Mouse (Mus musculus) macrophage (primary cell): ENCODE measurements around the gene Tha1. TPM values are rescaled to one million over a fixed set of nuclear protein-coding genes. Genes with fewer than 3 reads are reported as not detected.
A peak's percentile ranks its signal among the peaks of the same experiment; 100 is the strongest.
"Not testable (repeated sequence)": the region's sequence is repeated elsewhere in the genome, so short reads cannot be mapped to it uniquely, and the experiment has no call there.

Source experiments
- H3K27ac ChIP-seq: fragments of 350-480 bp; formaldehyde crosslinking; 2 replicates; pipeline ENCODE4 v1.9.0; 2021
- H3K36me3 ChIP-seq: fragments of 350-480 bp; formaldehyde crosslinking; 2 replicates; pipeline ENCODE4 v1.9.0; 2021; ENCODE audit errors: inconsistent target
- H3K4me3 ChIP-seq: fragments of 350-480 bp; formaldehyde crosslinking; 2 replicates; pipeline ENCODE4 v1.9.0; 2021; ENCODE audit errors: inconsistent target
- H3K79me2 ChIP-seq: fragments of 350-480 bp; formaldehyde crosslinking; 2 replicates; pipeline ENCODE4 v1.9.0; 2021; ENCODE audit errors: inconsistent target
- WGBS: methylation state at CpG from one replicate; pipeline ENCODE4 v1.1.7; 2026; ENCODE audit warnings: inconsistent platforms; ENCODE audit not compliant: missing documents; 5-methylcytosine and 5-hydroxymethylcytosine counted together
- polyA plus RNA-seq: library from polyadenylated mRNA; stranded (reverse); fragments of 250-400 nt; gene quantifications from 3 replicates; pipeline ENCODE4 v1.2.4, GENCODE M21; 2018; ENCODE audit warnings: inconsistent platforms

Tha1 gene
- polyA plus RNA-seq, 1 experiment from 2014 or later = 3.0 TPM

DNA sequence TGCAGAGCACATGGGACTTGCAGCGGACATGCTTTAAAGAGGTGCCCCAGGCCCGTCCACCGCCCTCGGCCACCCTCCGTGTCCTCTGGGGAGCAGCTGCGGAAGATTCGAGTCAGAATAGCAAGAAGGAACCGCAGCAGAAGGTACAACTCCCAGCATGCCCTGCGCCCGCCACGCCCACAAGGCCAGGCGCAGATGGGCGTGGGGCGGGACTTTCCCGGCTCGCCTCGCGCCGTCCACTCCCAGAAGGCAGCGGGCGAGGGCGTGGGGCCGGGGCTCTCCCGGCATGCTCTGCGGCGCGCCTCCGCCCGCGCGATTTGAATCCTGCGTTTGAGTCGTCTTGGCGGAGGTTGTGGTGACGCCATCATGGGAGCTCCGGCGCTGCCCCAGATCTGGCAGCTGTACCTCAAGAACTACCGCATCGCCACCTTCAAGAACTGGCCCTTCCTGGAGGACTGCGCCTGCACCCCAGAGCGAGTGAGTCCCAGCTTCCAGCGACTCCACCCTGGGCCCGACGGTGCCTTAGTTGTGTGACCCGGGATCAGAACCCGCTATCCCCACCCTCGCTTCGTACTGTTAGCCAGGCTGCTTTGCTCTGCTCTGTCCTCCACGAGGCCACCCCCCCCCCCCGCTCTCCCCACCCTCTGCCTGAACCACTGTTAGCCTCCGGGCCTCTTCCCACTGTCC, 24.2 kb downstream of the Tha1 start, which contains the start of gene Birc5:
Gene Birc5 (plus strand): TSS at position 267 of the 687 bp plus-strand sequence.
- Histone ChIP-seq H3K36me3 (no peaks in the 10 kb centered on the region), H3K4me3 (peak within 1 kb of the TSS; percentile 88), H3K79me2 (peaks cover 50% of the 10 kb centered on the region), H3K27ac (peak within 1 kb of the TSS; percentile 94)
- WGBS = 2% methylated on average over 41 of the region's 51 CpGs

DNA sequence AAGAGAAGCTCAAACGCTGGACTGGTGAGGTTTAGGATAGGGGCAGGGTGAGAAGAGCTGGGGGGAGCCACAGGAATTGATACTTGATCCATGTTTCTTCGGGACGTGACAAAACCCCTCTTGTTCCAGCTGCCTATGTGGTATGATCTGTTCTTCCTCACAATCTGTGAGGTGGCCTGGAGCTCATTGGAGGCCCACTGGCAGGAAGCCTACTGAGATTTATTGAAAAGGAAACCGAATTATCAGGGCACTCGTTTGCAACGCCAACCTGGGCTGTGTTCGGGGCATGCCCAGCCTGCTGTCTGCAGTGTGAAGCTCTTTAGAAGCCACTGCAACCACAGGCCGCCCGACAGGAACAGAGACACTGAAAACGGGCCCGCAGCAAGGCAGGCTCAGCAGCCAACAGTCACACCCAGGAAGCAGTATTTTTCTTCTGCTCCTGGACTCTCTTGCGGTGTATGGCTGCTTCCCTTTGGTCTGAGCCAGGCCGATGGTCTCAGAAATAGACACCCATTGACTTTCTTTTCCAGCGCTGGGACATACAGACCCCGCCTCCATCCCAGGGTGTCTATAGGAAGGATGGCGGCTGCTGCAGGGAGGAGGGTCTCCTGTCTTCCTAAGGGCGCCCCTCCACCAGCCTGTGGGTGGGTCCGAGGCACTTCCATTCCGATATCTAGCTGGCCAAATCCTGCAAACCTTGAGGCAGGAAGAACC, 24.9 kb downstream of the Tha1 start:
- Histone ChIP-seq H3K79me2 (peaks cover 43% of the 10 kb centered on the region), H3K36me3 (no peaks in the 10 kb centered on the region), H3K4me3 (peak overlapping the region; percentile 88), H3K27ac (peak overlapping the region; percentile 94)
- 3% methylated on average over 19 of the region's 19 CpGs for WGBS

DNA sequence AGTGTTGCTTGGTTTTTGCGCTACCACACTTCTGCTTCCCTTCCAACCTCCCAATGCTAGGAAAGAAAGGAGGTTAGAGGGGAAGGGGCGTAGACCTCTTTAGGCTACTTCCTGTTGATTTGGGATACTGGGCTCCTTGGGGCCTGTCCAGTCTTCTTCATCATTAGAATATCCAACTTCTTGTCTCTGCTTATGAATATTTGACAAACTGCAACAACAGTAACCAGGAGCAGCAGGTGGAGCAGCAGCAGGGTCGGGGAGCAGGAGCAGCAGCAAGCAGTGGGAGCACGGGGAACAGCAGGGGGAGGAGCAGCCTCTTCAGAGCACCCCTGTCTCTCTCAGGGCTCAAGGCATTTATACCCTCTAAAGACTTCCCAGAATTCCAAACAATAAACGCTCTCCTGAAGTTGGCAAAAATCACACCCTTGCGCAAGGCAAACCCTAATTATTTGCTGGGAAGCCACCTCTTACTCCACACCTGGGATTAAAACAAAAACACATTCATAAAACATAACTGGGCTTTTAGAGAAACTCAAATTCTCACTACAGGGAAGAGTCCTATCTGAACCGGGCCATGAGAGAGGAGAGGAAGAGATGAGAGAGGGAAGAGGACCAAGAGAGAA, 25.6 kb downstream of the Tha1 start:
- Histone ChIP-seq H3K36me3 (no peaks in the 10 kb centered on the region), H3K79me2 (peaks cover 36% of the 10 kb centered on the region), H3K27ac (peak overlapping the region; percentile 94), H3K4me3 (peak overlapping the region; percentile 88)
- 55% methylated on average over 6 of the region's 7 CpGs for WGBS

DNA sequence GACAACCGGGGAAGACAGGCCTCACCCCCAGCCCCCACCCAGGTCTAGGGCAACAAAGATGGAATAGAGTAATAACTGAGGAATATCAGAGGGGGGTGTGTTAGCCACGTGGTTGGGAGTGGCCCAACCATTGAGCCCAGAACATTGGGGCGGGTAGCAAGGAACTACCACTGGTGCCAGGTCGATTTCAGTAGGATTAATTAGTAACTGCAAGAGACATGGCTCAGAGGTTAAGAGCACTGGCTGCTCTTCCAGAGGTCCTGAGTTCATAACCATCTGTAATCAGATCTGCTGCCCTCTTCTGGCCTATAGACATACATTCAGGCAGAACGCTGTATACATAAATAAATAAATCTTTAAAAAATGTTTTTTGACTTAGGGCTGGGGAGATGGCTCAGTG, 26.6 kb downstream of the Tha1 start:
- Histone ChIP-seq H3K27ac (peak overlapping the region; percentile 94), H3K79me2 (peaks cover 25% of the 10 kb centered on the region), H3K36me3 (no peaks in the 10 kb centered on the region), H3K4me3 (no peak overlapping the region)
- 58% methylated on average over 5 of the region's 5 CpGs for WGBS

DNA sequence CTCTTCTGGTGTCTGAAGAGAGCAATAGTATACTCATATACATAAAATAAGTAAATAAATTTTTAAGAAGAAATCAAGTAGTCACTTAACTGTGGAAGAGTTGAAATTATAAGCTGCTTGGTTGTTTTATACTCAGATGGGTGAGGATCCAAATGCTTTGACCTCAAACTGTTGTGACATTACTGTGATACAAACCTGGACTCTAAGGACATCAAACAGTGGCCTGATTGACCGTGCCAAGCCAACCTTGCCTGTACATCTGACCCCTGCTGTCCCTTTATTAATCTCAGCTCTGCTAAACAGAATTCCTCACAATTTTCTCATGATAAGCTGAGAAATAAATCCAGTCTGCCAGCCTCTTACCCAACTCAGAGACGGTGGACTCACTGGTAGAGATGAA, 27.6 kb downstream of the Tha1 start:
- Histone ChIP-seq H3K4me3 (no peak overlapping the region), H3K36me3 (no peaks in the 10 kb centered on the region), H3K79me2 (peaks cover 15% of the 10 kb centered on the region), H3K27ac (no peak overlapping the region)
- WGBS = 89% methylated on average over 2 of the region's 2 CpGs

DNA sequence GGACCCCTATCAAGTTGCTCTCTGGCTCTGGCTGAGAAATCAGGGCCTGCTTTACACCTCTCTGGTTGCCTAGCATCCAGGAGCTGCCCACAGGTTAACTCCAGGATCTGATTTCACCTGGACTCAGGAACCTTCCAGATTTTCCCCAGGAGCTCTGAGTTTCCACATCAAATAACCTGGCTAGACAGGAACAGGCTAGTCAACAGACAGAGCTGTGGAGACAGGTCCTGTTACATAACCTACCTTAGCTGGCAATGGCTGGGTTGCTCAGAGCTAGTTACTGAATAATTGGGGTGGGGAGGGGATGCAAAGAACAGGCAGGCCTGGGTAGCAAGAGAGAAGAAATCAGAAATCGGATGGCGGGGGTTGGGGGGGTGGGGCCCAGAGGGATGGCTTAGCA, 28.3 kb downstream of the Tha1 start:
- Histone ChIP-seq H3K79me2 (peaks cover 9% of the 10 kb centered on the region), H3K4me3 (no peak overlapping the region), H3K36me3 (no peaks in the 10 kb centered on the region), H3K27ac (no peak overlapping the region)
- WGBS = 93% methylated on average over 2 of the region's 2 CpGs

DNA sequence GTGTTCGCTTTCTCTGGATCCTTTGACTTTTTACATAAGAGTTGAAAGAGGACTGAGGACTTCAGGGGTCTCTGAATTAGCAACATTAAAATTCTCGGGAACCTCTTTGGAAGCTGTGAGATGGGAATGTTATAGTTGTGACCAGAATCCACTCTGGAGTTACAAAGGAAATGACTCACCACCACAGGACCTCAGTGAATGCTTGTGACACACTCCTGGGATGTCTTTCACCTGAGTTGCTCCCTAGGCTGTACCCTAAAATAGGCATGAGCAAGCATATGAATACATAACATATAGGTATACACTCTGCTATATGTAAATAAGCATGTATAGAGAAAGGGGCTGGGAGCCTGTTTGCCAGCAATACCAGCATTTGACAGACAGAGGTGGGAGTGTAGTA, 29.8 kb downstream of the Tha1 start:
- Histone ChIP-seq H3K4me3 (no peak overlapping the region), H3K79me2 (no peaks in the 10 kb centered on the region), H3K27ac (no peak overlapping the region), H3K36me3 (no peaks in the 10 kb centered on the region)
- WGBS = 94% methylated on average over 2 of the region's 2 CpGs

GRCm38 (mm10) chr11:117840910-117841309, 32.4 kb downstream of the Tha1 start:
- no peaks in the 10 kb centered on the region for H3K79me2 ChIP-seq
- 67% methylated on average over 1 of the region's 1 CpGs for WGBS
- H3K36me3 ChIP-seq = no peaks in the 10 kb centered on the region
- H3K27ac ChIP-seq = no peak overlapping the region
- H3K4me3 ChIP-seq = no peak overlapping the region

DNA sequence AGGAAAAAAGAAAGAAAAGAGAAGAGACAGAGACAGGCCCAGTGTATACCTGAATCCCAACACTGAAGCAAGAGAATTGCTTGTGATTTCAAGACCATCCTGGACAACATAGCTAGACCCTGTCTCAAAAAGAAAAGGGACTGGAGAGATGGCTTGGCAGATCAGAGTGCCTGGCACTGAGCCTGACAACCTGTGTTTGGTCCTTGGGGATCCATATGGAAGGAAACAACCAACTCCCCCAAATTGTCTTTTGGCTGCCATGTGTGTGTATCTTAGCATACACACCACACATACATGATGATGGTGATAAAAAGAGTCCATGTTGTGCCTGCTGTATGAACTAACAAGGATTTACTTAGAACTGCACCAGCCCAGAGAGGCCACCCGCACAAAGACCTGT, 34.3 kb downstream of the Tha1 start:
- H3K4me3 ChIP-seq = no peak overlapping the region
- no peaks in the 10 kb centered on the region for H3K36me3 ChIP-seq
- 100% methylated on average over 1 of the region's 1 CpGs for WGBS
- H3K27ac ChIP-seq = no peak overlapping the region
- H3K79me2 ChIP-seq = no peaks in the 10 kb centered on the region

- 100% methylated on average over 2 of the region's 2 CpGs for WGBS
- Histone ChIP-seq H3K4me3 (no peak overlapping the region), H3K79me2 (no peaks in the 10 kb centered on the region), H3K36me3 (no peaks in the 10 kb centered on the region), H3K27ac (no peak overlapping the region)
These were observed 34.7 kb downstream of the Tha1 start for GRCm38 (mm10) chr11:117838572-117838971.

GRCm38 (mm10) chr11:117836306-117836705, 37.0 kb downstream of the Tha1 start:
- no peak overlapping the region for H3K27ac ChIP-seq
- H3K4me3 ChIP-seq = no peak overlapping the region

GRCm38 (mm10) chr11:117834086-117834485, 39.2 kb downstream of the Tha1 start:
- WGBS = 95% methylated on average over 8 of the region's 8 CpGs
- H3K36me3 ChIP-seq = no peaks in the 10 kb centered on the region
- no peak overlapping the region for H3K4me3 ChIP-seq
- no peak overlapping the region for H3K27ac ChIP-seq
- no peaks in the 10 kb centered on the region for H3K79me2 ChIP-seq

More at GRCm38 (mm10) chr11:117836306-117836705, 37.0 kb downstream of the Tha1 start:
- Histone ChIP-seq H3K79me2 (no peaks in the 10 kb centered on the region), H3K36me3 (no peaks in the 10 kb centered on the region)
- WGBS = 43% methylated on average over 11 of the region's 13 CpGs

DNA sequence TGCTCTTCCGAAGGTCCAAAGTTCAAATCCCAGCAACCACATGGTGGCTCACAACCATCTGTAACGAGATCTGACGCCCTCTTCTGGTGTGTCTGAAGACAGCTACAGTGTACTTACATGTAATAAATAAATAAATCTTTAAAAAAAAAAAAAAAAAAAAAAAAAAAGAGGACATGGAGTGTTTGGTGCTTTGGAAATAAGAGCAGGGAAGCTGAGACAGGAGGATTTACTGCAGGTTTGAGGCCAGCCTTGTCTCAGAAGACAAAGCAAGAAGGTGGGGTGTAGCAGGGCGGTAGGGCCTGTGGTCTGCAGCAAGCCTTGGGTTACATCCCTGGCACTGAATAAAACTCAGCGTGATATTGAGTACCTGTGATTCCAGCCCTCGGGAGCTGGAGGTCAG, 39.8 kb downstream of the Tha1 start:
- not testable (repeated sequence) for H3K4me3 ChIP-seq, H3K79me2 ChIP-seq, H3K27ac ChIP-seq, H3K36me3 ChIP-seq
- WGBS = 91% methylated on average over 4 of the region's 6 CpGs

DNA sequence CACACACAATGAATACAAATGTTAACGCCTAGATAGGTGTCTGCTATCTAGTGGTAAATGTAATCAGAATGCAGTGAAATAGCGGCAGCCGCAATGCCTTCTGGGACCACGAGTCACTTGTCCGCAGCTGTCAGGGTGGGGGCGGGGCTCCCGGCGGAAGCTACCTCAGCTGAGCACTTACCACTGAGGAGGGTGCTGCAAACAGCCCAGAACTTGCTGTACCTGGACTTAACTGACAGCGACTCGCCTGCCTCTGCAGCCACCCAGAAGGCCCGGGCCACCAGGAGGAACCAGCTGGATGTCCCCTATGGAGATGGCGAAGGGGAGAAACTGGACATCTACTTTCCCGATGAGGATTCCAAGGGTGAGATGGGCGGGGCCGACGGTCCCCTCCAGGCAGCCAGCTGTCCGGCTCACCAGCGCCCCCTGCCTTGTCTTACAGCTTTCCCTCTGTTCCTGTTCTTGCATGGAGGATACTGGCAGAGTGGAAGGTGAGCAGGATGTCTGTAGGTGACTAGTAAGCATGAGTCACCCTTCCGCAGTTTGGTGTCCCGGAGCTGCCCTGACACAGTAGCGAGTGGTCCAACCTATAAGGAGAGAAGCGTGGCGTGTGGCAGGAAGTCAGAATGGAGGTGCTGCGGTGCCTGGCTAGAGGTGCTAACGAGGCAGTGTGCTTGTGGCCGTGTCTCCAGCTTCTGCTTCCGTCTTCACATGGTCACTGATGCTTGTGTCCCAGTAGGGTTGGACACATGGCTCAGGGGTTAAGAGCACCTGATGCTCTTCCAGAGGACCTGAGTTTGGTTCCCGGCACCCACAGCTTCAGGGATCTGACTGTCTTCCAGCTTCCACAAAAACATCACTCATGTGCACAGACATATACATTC, 41.0 kb downstream of the Tha1 start:
- peak overlapping the region; percentile 41 for H3K4me3 ChIP-seq
- no peaks in the 10 kb centered on the region for H3K36me3 ChIP-seq
- 6% methylated on average over 28 of the region's 28 CpGs for WGBS
- peak overlapping the region; percentile 56 for H3K27ac ChIP-seq
- no peaks in the 10 kb centered on the region for H3K79me2 ChIP-seq
